Mouse (Mus musculus) layer of hippocampus, adult 8-10 months (tissue): ENCODE data around the gene Csnk2a1. TPM values are rescaled to one million over a fixed set of nuclear protein-coding genes. Genes with fewer than 3 reads are reported as not detected.
"Not testable (repeated sequence)": the region's sequence is repeated elsewhere in the genome, so short reads cannot be mapped to it uniquely, and the experiment has no call there.

Source experiments
- DNase-seq, 2 experiments: peaks; one replicate each; pipeline ENCODE4 v3.0.0; 2022; ENCODE audit warnings: low spot score in 2 of 2
- total RNA-seq, 4 experiments: library from RNA; stranded (reverse); gene quantifications; 2 replicates each; pipeline ENCODE4 v1.2.4; 2022

Csnk2a1 gene
- total RNA-seq, 4 experiments from 2014 or later = 88.7 to 96.2 (median 93.5) TPM

- no peak for DNase-seq
Observed at GRCm38 (mm10) chr2:152237926-152238325, 11.3 kb downstream of the Csnk2a1 start.

- no peak for DNase-seq
Observed at GRCm38 (mm10) chr2:152240580-152240979, 13.9 kb downstream of the Csnk2a1 start.

- no peak for DNase-seq
Observed at GRCm38 (mm10) chr2:152247213-152247612, 20.6 kb downstream of the Csnk2a1 start.

GRCm38 (mm10) chr2:152250511-152250910, 23.9 kb downstream of the Csnk2a1 start:
- DNase-seq = no peak

- no peak for DNase-seq
Observed at GRCm38 (mm10) chr2:152259739-152260138, 33.1 kb downstream of the Csnk2a1 start.

- no peak for DNase-seq
Observed at GRCm38 (mm10) chr2:152273639-152274038, 47.0 kb downstream of the Csnk2a1 start.

- no peak for DNase-seq
Observed at GRCm38 (mm10) chr2:152281407-152281806, 54.8 kb downstream of the Csnk2a1 start.

GRCm38 (mm10) chr2:152287560-152287959, 60.9 kb downstream of the Csnk2a1 start:
- no peak for DNase-seq

- DNase-seq = no peak
Observed at GRCm38 (mm10) chr2:152288046-152288445, 61.4 kb downstream of the Csnk2a1 start.

- not testable (repeated sequence) for DNase-seq
Observed at GRCm38 (mm10) chr2:152289623-152290022, 63.0 kb downstream of the Csnk2a1 start.

- DNase-seq = no peak
Observed at GRCm38 (mm10) chr2:152292475-152292874, 65.8 kb downstream of the Csnk2a1 start.

GRCm38 (mm10) chr2:152293179-152293726, 66.6 kb downstream of the Csnk2a1 start:
- no peak for DNase-seq

GRCm38 (mm10) chr2:152293727-152294475, 67.3 kb downstream of the Csnk2a1 start, which contains the start of gene Tbc1d20:
Gene Tbc1d20 (plus strand): TSS chr2:152293828.
- peak; percentile 78 to 86 for DNase-seq

GRCm38 (mm10) chr2:152294541-152294940, 67.9 kb downstream of the Csnk2a1 start:
- no peak for DNase-seq

- DNase-seq = no peak
Observed at GRCm38 (mm10) chr2:152302862-152303261, 76.2 kb downstream of the Csnk2a1 start.

- DNase-seq = no peak
Observed at GRCm38 (mm10) chr2:152303781-152304180, 77.1 kb downstream of the Csnk2a1 start.

- no peak for DNase-seq
Observed at GRCm38 (mm10) chr2:152305480-152305879, 78.8 kb downstream of the Csnk2a1 start.

- DNase-seq = no peak
Observed at GRCm38 (mm10) chr2:152307186-152307585, 80.5 kb downstream of the Csnk2a1 start.

- no peak for DNase-seq
Observed at GRCm38 (mm10) chr2:152312996-152313395, 86.4 kb downstream of the Csnk2a1 start.

- no peak for DNase-seq
Observed at GRCm38 (mm10) chr2:152313926-152314325, 87.3 kb downstream of the Csnk2a1 start.

- DNase-seq = no peak
Observed at GRCm38 (mm10) chr2:152317054-152317453, 90.4 kb downstream of the Csnk2a1 start.

- DNase-seq = no peak
Observed at GRCm38 (mm10) chr2:152321558-152321957, 94.9 kb downstream of the Csnk2a1 start.

- DNase-seq = no peak
Observed at GRCm38 (mm10) chr2:152322198-152322597, 95.6 kb downstream of the Csnk2a1 start.
